Comparison of ENCODE assay signal across 8 mouse cellular contexts in genomic region chr19:6126789-6127580, GRCm38 (mm10). TPM values are rescaled to one million over a fixed set of nuclear protein-coding genes. Genes with fewer than 3 reads are reported as not detected.
A peak's percentile ranks its signal among the peaks of the same experiment; 100 is the strongest.
DNase-seq lines count a peak whose midpoint lies in the region; ATAC-seq and TF ChIP-seq lines count a peak whose summit lies in the region.

No protein-coding gene starts in this region.

- H3K4me2 ChIP-seq in embryonic facial prominence, embryonic 11.5 days (ENCODE audit: low read depth, low read length): peak overlapping the region; percentile 68
- peak overlapping the region; percentile 72 for H3K4me2 ChIP-seq in intestine, embryonic 15.5 days (replicated peaks)
- peak overlapping the region; percentile 70 for H3K4me2 ChIP-seq in neural tube, embryonic 12.5 days (replicated peaks)

- no peak for TF ChIP-seq CTCF in left cerebral cortex, adult 2 months (IDR thresholded peaks at IDR 0.05)

- DNase-seq in left cerebral cortex, adult 2 months (ENCODE audit: extremely low spot score in 1 of 2, low spot score in 2 of 2): no peak
- no peak for DNase-seq in left cerebral cortex, postnatal 25 days (ENCODE audit: low spot score in 2 of 2)
- DNase-seq in embryonic facial prominence, embryonic 11.5 days (ENCODE audit: low spot score): no peak
- no peak for DNase-seq in thymus, postnatal 36 days
- no peak for DNase-seq in retina, embryonic 14.5 days (ENCODE audit: low spot score)
- no peak for DNase-seq in B cell, adult 2 months

- no peaks in the 10 kb centered on the region for H3K4me1 ChIP-seq in embryonic facial prominence, embryonic 11.5 days (ENCODE audit: control insufficient read depth, insufficient read depth, low read length)
- H3K4me1 ChIP-seq in intestine, embryonic 15.5 days (replicated peaks): peaks cover 4% of the 10 kb centered on the region; the same call in 1 of the 2 replicates
- peaks cover 5% of the 10 kb centered on the region; the same call in 1 of the 2 replicates for H3K4me1 ChIP-seq in neural tube, embryonic 12.5 days

- H3K36me3 ChIP-seq in embryonic facial prominence, embryonic 11.5 days (replicated peaks; ENCODE audit: control insufficient read depth, insufficient read depth, low read depth, low read length): no peaks in the 10 kb centered on the region
- no peaks in the 10 kb centered on the region for H3K36me3 ChIP-seq in intestine, embryonic 15.5 days
- no peaks in the 10 kb centered on the region; the same call in 1 of the 2 replicates for H3K36me3 ChIP-seq in neural tube, embryonic 12.5 days

- H3K27me3 ChIP-seq in embryonic facial prominence, embryonic 11.5 days (ENCODE audit: control insufficient read depth, insufficient read depth, low read length): no peaks in the 10 kb centered on the region
- H3K27me3 ChIP-seq in intestine, embryonic 15.5 days (replicated peaks): no peaks in the 10 kb centered on the region
- no peaks in the 10 kb centered on the region for H3K27me3 ChIP-seq in neural tube, embryonic 12.5 days (replicated peaks)

- peak overlapping the region; percentile 97 for H3K27ac ChIP-seq in left cerebral cortex, adult 2 months
- H3K27ac ChIP-seq in embryonic facial prominence, embryonic 11.5 days (replicated peaks; ENCODE audit: low read depth, low read length): 0 out of 2 replicates have a peak overlapping the region, but pooled peaks have one; percentile 42
- H3K27ac ChIP-seq in intestine, embryonic 15.5 days: peak overlapping the region; percentile 93; the same call in 1 of the 2 replicates
- H3K27ac ChIP-seq in neural tube, embryonic 12.5 days: no peak overlapping the region

- 72% methylated on average over 10 of the region's 10 CpGs for WGBS in embryonic facial prominence, embryonic 11.5 days
- 65% methylated on average over 10 of the region's 10 CpGs for WGBS in intestine, embryonic 15.5 days
- 74% methylated on average over 10 of the region's 10 CpGs for WGBS in neural tube, embryonic 12.5 days

- H3K9ac ChIP-seq in embryonic facial prominence, embryonic 11.5 days (replicated peaks; ENCODE audit: low read length): peak overlapping the region; percentile 69; the same call in 1 of the 2 replicates
- H3K9ac ChIP-seq in intestine, embryonic 15.5 days: 0 out of 2 replicates have a peak overlapping the region, but pooled peaks have one; percentile 68
- peak overlapping the region; percentile 66; the same call in 1 of the 2 replicates for H3K9ac ChIP-seq in neural tube, embryonic 12.5 days

- peak overlapping the region; percentile 65 for H3K4me3 ChIP-seq in left cerebral cortex, adult 2 months
- H3K4me3 ChIP-seq in embryonic facial prominence, embryonic 11.5 days (ENCODE audit: low read depth, low read length): peak overlapping the region; percentile 54
- H3K4me3 ChIP-seq in intestine, embryonic 15.5 days (replicated peaks): peak overlapping the region; percentile 53
- peak overlapping the region; percentile 52 for H3K4me3 ChIP-seq in neural tube, embryonic 12.5 days

- no peaks in the 10 kb centered on the region for H3K9me3 ChIP-seq in embryonic facial prominence, embryonic 11.5 days (replicated peaks; ENCODE audit: control insufficient read depth, low read length)
- H3K9me3 ChIP-seq in intestine, embryonic 15.5 days: no peaks in the 10 kb centered on the region
- no peaks in the 10 kb centered on the region for H3K9me3 ChIP-seq in neural tube, embryonic 12.5 days

- intact Hi-C loops in left cerebral cortex, adult 2 months (cut with DNase I): loop anchor here (1.0 to 5.0 kb wide), 3 partner anchors 9 to 162 kb away; partner anchors contain the start of genes Pola2, Sac3d1 and Syvn1
- intact Hi-C loops in left cerebral cortex, postnatal 25 days (cut with DNase I): no loop called here

- ATAC-seq in embryonic facial prominence, embryonic 11.5 days (replicated peaks; ENCODE audit: insufficient number of reproducible peaks, low FRiP score, low TSS enrichment, low read depth): no peak
- ATAC-seq in intestine, embryonic 15.5 days: no peak
- no peak for ATAC-seq in neural tube, embryonic 12.5 days (ENCODE audit: low FRiP score, low read depth)

RNA-seq across cellular contexts. Expression of gene Snx15, which starts 1.1 kb away (rescaled TPM):
- 10 to 100 TPM; 41.9 to 43.1 TPM for total RNA-seq in left cerebral cortex, adult 2 months (2021)
- total RNA-seq in left cerebral cortex, postnatal 25 days (2021): 10 to 100 TPM; 36.2 to 43.6 TPM
- 25.4 and 30.7 TPM in 2 replicates for polyA plus RNA-seq in embryonic facial prominence, embryonic 11.5 days (2014; fragmentation: Nextera tagmentation; extraction: Ambion mirVana)
- polyA plus RNA-seq in intestine, embryonic 15.5 days (2015; fragmentation: Nextera tagmentation; extraction: Ambion mirVana): 31.7 and 33.8 TPM in 2 replicates
- 40.3 and 42.3 TPM in 2 replicates for polyA plus RNA-seq in neural tube, embryonic 12.5 days (2016; fragmentation: Nextera tagmentation; extraction: Ambion mirVana)

RNA-seq across cellular contexts. Expression of gene Sac3d1, which starts 8.5 kb away (rescaled TPM):
- total RNA-seq in left cerebral cortex, adult 2 months (2021): 10 to 100 TPM; 19.3 to 22.4 TPM
- 10 to 100 TPM; 23.7 to 25.0 TPM for total RNA-seq in left cerebral cortex, postnatal 25 days (2021)
- 60.7 and 68.3 TPM in 2 replicates for polyA plus RNA-seq in embryonic facial prominence, embryonic 11.5 days (2014; fragmentation: Nextera tagmentation; extraction: Ambion mirVana)
- polyA plus RNA-seq in intestine, embryonic 15.5 days (2015; fragmentation: Nextera tagmentation; extraction: Ambion mirVana): 44.3 and 44.7 TPM in 2 replicates
- 53.5 and 59.0 TPM in 2 replicates for polyA plus RNA-seq in neural tube, embryonic 12.5 days (2016; fragmentation: Nextera tagmentation; extraction: Ambion mirVana)

RNA-seq across cellular contexts. Expression of gene Batf2, which starts 13.8 kb away (rescaled TPM):
- total RNA-seq in left cerebral cortex, adult 2 months (2021): under 1 TPM; 0.26 to 0.84 TPM
- under 1 TPM in 1 of 2 experiments, not detected in 1; 0.71 TPM for total RNA-seq in left cerebral cortex, postnatal 25 days (2021)
- polyA plus RNA-seq in embryonic facial prominence, embryonic 11.5 days (2014; fragmentation: Nextera tagmentation; extraction: Ambion mirVana): not detected in 2 replicates
- polyA plus RNA-seq in intestine, embryonic 15.5 days (2015; fragmentation: Nextera tagmentation; extraction: Ambion mirVana): 0.80 and 1.3 TPM in 2 replicates
- not detected in 2 replicates for polyA plus RNA-seq in neural tube, embryonic 12.5 days (2016; fragmentation: Nextera tagmentation; extraction: Ambion mirVana)

RNA-seq across cellular contexts. Expression of gene Arl2, which starts 14.4 kb away (rescaled TPM):
- total RNA-seq in left cerebral cortex, adult 2 months (2021): 10 to 100 TPM; 74.2 to 82.3 TPM
- total RNA-seq in left cerebral cortex, postnatal 25 days (2021): 10 to 100 TPM; 71.5 to 76.8 TPM
- 72.8 and 81.4 TPM in 2 replicates for polyA plus RNA-seq in embryonic facial prominence, embryonic 11.5 days (2014; fragmentation: Nextera tagmentation; extraction: Ambion mirVana)
- polyA plus RNA-seq in intestine, embryonic 15.5 days (2015; fragmentation: Nextera tagmentation; extraction: Ambion mirVana): 99.2 and 103 TPM in 2 replicates
- 100 and 102 TPM in 2 replicates for polyA plus RNA-seq in neural tube, embryonic 12.5 days (2016; fragmentation: Nextera tagmentation; extraction: Ambion mirVana)

RNA-seq across cellular contexts. Expression of gene Naaladl1, which starts 21.4 kb away (rescaled TPM):
- total RNA-seq in left cerebral cortex, adult 2 months (2021): not detected
- under 1 TPM in 1 of 2 experiments, not detected in 1; 0.21 TPM for total RNA-seq in left cerebral cortex, postnatal 25 days (2021)
- 0.21 and 0.49 TPM in 2 replicates for polyA plus RNA-seq in embryonic facial prominence, embryonic 11.5 days (2014; fragmentation: Nextera tagmentation; extraction: Ambion mirVana)
- polyA plus RNA-seq in intestine, embryonic 15.5 days (2015; fragmentation: Nextera tagmentation; extraction: Ambion mirVana): 28.9 and 38.8 TPM in 2 replicates
- 0.63 and 0.82 TPM in 2 replicates for polyA plus RNA-seq in neural tube, embryonic 12.5 days (2016; fragmentation: Nextera tagmentation; extraction: Ambion mirVana)
